Mouse (Mus musculus): ENCODE results near the gene Eif2s3y. TPM values are rescaled to one million over a fixed set of nuclear protein-coding genes. Genes with fewer than 3 reads are reported as not detected.
A peak's percentile ranks its signal among the peaks of the same experiment; 100 is the strongest.

The Eif2s3y gene
- polyA plus RNA-seq (2016; fragmentation: Nextera tagmentation; extraction: Ambion mirVana): 41.1 and 52.2 TPM in 2 replicates

GRCm38 (mm10) chrY:1009882-1010751, at the start of gene Eif2s3y:
Eif2s3y (plus strand) TSS chrY:1010543.
- peak; percentile 91 for ATAC-seq (ENCODE audit: low FRiP score, low read depth)
- peak within 1 kb of the TSS; percentile 37 for H3K4me3 ChIP-seq
- no peaks in the 10 kb centered on the region for H3K9me3 ChIP-seq
- no peaks in the 10 kb centered on the region for H3K36me3 ChIP-seq
- H3K27ac ChIP-seq (replicated peaks): no peak within 1 kb of the TSS
- WGBS: 21% methylated on average over 15 of the region's 31 CpGs
- peak within 1 kb of the TSS; percentile 31 for H3K4me2 ChIP-seq (replicated peaks)
- no peaks in the 10 kb centered on the region for H3K27me3 ChIP-seq
- H3K9ac ChIP-seq (replicated peaks): no peak within 1 kb of the TSS
- no peaks in the 10 kb centered on the region for H3K4me1 ChIP-seq

Small RNA genes lying within 50 kb of the gene (microRNA-seq; reads per million reads assigned to microRNA genes)
- not detected for gene Gm47281

Other genes with a start within 250 kb of the Eif2s3y start
- gene Zfy1, start 213.1 kb upstream of the Eif2s3y start, polyA plus RNA-seq (2016; fragmentation: Nextera tagmentation; extraction: Ambion mirVana): not detected in 2 replicates
- 0.05 TPM in 1 of 2 replicates, not detected in the other for gene Uba1y, start 191.9 kb upstream of the Eif2s3y start, polyA plus RNA-seq (2016; fragmentation: Nextera tagmentation; extraction: Ambion mirVana)
- gene Kdm5d, start 112.8 kb upstream of the Eif2s3y start, polyA plus RNA-seq (2016; fragmentation: Nextera tagmentation; extraction: Ambion mirVana): 11.2 and 19.0 TPM in 2 replicates
- 12.1 and 19.3 TPM in 2 replicates for gene Uty, start 235.2 kb downstream of the Eif2s3y start, polyA plus RNA-seq (2016; fragmentation: Nextera tagmentation; extraction: Ambion mirVana)

Measured in midbrain, embryonic 12.5 days (tissue).